Mouse (Mus musculus) megakaryocyte, embryonic 14.5 days (primary cell): Measurements from ENCODE around the gene Slc51b. TPM values are rescaled to one million over a fixed set of nuclear protein-coding genes. Genes with fewer than 3 reads are reported as not detected.

ENCODE experiments used
- H3K27me3 ChIP-seq: replicated peaks from 2 replicates; pipeline ENCODE3; 2012; ENCODE audit warnings: inconsistent platforms
- H3K36me3 ChIP-seq: replicated peaks from 2 replicates; pipeline ENCODE3; 2012; ENCODE audit warnings: low read length, inconsistent platforms, mixed read lengths
- H3K4me1 ChIP-seq: 2 replicates; pipeline ENCODE4 v1.6.1; 2012; ENCODE audit warnings: inconsistent platforms
- H3K4me3 ChIP-seq: replicated peaks from 2 replicates; pipeline ENCODE3; 2012; ENCODE audit warnings: moderate library complexity, mild to moderate bottlenecking, inconsistent platforms
- H3K9me3 ChIP-seq: 2 replicates; pipeline ENCODE4 v1.6.1; 2012; ENCODE audit warnings: inconsistent platforms
- FLI1 ChIP-seq: IDR thresholded peaks from 2 replicates; pipeline ENCODE4 v1.6.1; 2012; ENCODE audit warnings: low read length, inconsistent platforms, mixed read lengths
- GATA1 ChIP-seq: IDR thresholded peaks from 3 replicates; pipeline ENCODE4 v1.6.1; 2012; ENCODE audit warnings: mixed read lengths, low read length, inconsistent platforms, borderline replicate concordance
- polyA plus RNA-seq: library from polyadenylated mRNA; stranded (reverse); fragments of >175 nt; gene quantifications from 2 replicates; pipeline ENCODE4 v1.2.3, GENCODE M21; 2012; ENCODE audit warnings: low replicate concordance; ENCODE audit not compliant: insufficient read depth

Gene Slc51b
- not detected in 2 replicates for polyA plus RNA-seq

- Histone ChIP-seq H3K4me1 (peaks cover 18% of the 10 kb centered on the region), H3K36me3 (no peaks in the 10 kb centered on the region), H3K9me3 (no peaks in the 10 kb centered on the region), H3K27me3 (peaks cover 11% of the 10 kb centered on the region), H3K4me3 (peak within 1 kb of the TSS; percentile 38)
- TF ChIP-seq GATA1: no peak
- TF ChIP-seq FLI1: no peak
Measured at GRCm38 (mm10) chr9:65422760-65423501, at the start of gene Slc51b. TSS of gene Slc51b (minus strand) at chr9:65422955.

GRCm38 (mm10) chr9:65467686-65468085 is 44.9 kb upstream of the Slc51b start:
- no peak for TF ChIP-seq FLI1
- Histone ChIP-seq H3K9me3 (peaks cover 3% of the 10 kb centered on the region; the same call in 1 of the 2 replicates), H3K36me3 (peaks cover 61% of the 10 kb centered on the region), H3K4me3 (no peak overlapping the region), H3K27me3 (no peaks in the 10 kb centered on the region), H3K4me1 (no peaks in the 10 kb centered on the region; the same call in 1 of the 2 replicates)

GRCm38 (mm10) chr9:65465241-65465640 is 42.5 kb upstream of the Slc51b start:
- Histone ChIP-seq H3K4me1 (peaks cover 20% of the 10 kb centered on the region), H3K4me3 (no peak overlapping the region), H3K9me3 (peaks cover 3% of the 10 kb centered on the region; the same call in 1 of the 2 replicates), H3K27me3 (no peaks in the 10 kb centered on the region), H3K36me3 (peaks cover 43% of the 10 kb centered on the region)
- TF ChIP-seq GATA1: no peak
- TF ChIP-seq FLI1: no peak

DNA sequence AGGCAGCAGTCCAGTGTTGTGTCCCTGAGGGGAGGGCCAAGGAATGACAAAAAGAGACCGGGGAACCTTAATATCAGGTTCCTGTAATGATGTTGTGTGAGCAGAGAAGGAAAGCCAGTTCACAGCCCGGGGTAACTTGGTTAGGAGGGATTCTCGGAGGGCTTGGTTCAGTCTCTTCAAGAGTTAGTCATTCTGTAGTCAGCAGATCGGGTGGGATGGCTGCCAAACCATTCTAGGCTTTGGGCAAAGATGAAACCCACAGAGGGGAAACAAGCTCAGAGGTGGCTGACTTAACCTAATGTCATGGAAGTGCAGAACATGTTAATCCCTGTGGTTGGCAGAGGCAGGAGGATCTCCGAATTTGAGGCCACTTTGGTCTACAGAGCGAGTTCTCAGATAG is 41.4 kb upstream of the Slc51b start:
- Histone ChIP-seq H3K4me3 (no peak overlapping the region), H3K9me3 (peaks cover 3% of the 10 kb centered on the region; the same call in 1 of the 2 replicates), H3K4me1 (peaks cover 22% of the 10 kb centered on the region), H3K36me3 (peaks cover 33% of the 10 kb centered on the region), H3K27me3 (peaks cover 5% of the 10 kb centered on the region)
- TF ChIP-seq GATA1 (no peak), FLI1 (no peak)

GRCm38 (mm10) chr9:65462544-65462943 is 39.8 kb upstream of the Slc51b start:
- TF ChIP-seq GATA1 (no peak), FLI1 (no peak)
- H3K27me3 ChIP-seq: peaks cover 19% of the 10 kb centered on the region
- H3K36me3 ChIP-seq: peaks cover 20% of the 10 kb centered on the region
- H3K9me3 ChIP-seq: peaks cover 3% of the 10 kb centered on the region; the same call in 1 of the 2 replicates
- peaks cover 22% of the 10 kb centered on the region for H3K4me1 ChIP-seq
- no peak overlapping the region for H3K4me3 ChIP-seq

- TF ChIP-seq GATA1 (no peak), FLI1 (no peak)
- Histone ChIP-seq H3K36me3 (peaks cover 11% of the 10 kb centered on the region), H3K4me1 (peaks cover 22% of the 10 kb centered on the region), H3K9me3 (peaks cover 2% of the 10 kb centered on the region; the same call in 1 of the 2 replicates), H3K27me3 (peaks cover 28% of the 10 kb centered on the region), H3K4me3 (peak within 1 kb of the TSS; percentile 94)
Measured at GRCm38 (mm10) chr9:65460732-65461442, 38.1 kb upstream of the Slc51b start, which contains the start of gene Spg21. TSS of gene Spg21 (plus strand) at chr9:65460947.

DNA sequence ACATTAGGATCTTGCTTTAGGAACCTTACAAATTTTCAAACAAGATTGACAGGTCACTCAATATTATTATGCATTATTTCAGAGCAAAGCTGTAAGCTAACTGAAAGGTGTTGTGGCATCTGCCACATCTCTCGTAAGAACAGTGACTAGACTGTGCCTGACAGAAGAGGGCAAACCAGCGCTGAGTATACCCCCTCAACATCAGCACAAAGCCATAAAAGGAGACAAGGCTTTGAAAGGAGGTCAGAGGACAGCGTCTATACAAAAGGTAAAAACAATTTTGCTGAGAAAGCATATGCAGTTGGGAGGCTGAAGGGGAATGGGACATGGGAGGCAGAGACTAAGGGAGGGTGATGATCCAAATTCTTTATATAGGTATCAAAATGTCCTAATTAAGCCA is 37.4 kb upstream of the Slc51b start:
- Histone ChIP-seq H3K4me3 (peak overlapping the region; percentile 53), H3K27me3 (peaks cover 30% of the 10 kb centered on the region), H3K9me3 (no peaks in the 10 kb centered on the region), H3K4me1 (peaks cover 22% of the 10 kb centered on the region), H3K36me3 (peaks cover 4% of the 10 kb centered on the region)
- no peak for TF ChIP-seq FLI1
- TF ChIP-seq GATA1: no peak

GRCm38 (mm10) chr9:65458975-65459374 is 36.2 kb upstream of the Slc51b start:
- Histone ChIP-seq H3K27me3 (peaks cover 30% of the 10 kb centered on the region), H3K36me3 (peaks cover 4% of the 10 kb centered on the region), H3K9me3 (no peaks in the 10 kb centered on the region), H3K4me3 (no peak overlapping the region), H3K4me1 (peaks cover 22% of the 10 kb centered on the region)
- TF ChIP-seq FLI1 (no peak), GATA1 (no peak)

- TF ChIP-seq FLI1 (no peak), GATA1 (no peak)
- Histone ChIP-seq H3K9me3 (no peaks in the 10 kb centered on the region), H3K36me3 (peaks cover 95% of the 10 kb centered on the region), H3K4me1 (peaks cover 26% of the 10 kb centered on the region), H3K4me3 (no peak overlapping the region), H3K27me3 (no peaks in the 10 kb centered on the region)
Measured at GRCm38 (mm10) chr9:65447951-65448350, 25.2 kb upstream of the Slc51b start.

DNA sequence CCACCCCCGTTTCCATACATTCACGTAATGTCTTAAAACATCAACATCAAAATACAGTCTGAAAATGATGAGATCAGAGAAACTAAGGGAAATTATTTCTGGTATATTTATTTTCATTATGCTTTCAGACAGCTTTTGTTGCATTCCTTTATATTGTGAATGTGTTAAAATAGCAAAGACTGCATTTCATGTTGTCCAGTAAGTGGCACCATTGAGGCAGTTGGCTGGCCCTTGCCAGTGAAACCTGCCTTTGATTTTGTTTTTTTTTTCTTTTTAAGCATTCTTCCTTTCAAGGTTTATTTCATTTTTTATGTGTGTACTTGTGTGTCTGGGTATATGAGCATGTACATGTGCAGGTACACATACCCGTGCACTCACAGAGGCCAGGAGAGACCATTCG is 21.9 kb upstream of the Slc51b start:
- H3K9me3 ChIP-seq: no peaks in the 10 kb centered on the region
- H3K27me3 ChIP-seq: no peaks in the 10 kb centered on the region
- no peak overlapping the region for H3K4me3 ChIP-seq
- peaks cover 10% of the 10 kb centered on the region for H3K4me1 ChIP-seq
- peaks cover 97% of the 10 kb centered on the region for H3K36me3 ChIP-seq
- TF ChIP-seq GATA1 (no peak), FLI1 (no peak)
